In genomic region chr7:25376556-25376955, GRCm38 (mm10) we compare ENCODE assay signal across 8 mouse cellular contexts. TPM values are rescaled to one million over a fixed set of nuclear protein-coding genes. Genes with fewer than 3 reads are reported as not detected.
DNase-seq lines count a peak whose midpoint lies in the region; ATAC-seq and TF ChIP-seq lines count a peak whose summit lies in the region.

No protein-coding gene starts in this region.

- no peak overlapping the region for H3K27ac ChIP-seq in embryonic facial prominence, embryonic 11.5 days (replicated peaks; ENCODE audit: low read depth, low read length)
- H3K27ac ChIP-seq in heart, adult 2 months, result peak overlapping the region; percentile 63
- H3K27ac ChIP-seq in limb, embryonic 10.5 days, result no peak overlapping the region
- H3K27ac ChIP-seq in midbrain, embryonic 13.5 days, result no peak overlapping the region
- peak overlapping the region; percentile 75; the same call in 1 of the 2 replicates for H3K27ac ChIP-seq in stomach, postnatal 0 days (replicated peaks)

- no peak for TF ChIP-seq POLR2A in heart, adult 2 months (IDR thresholded peaks at IDR 0.05; ENCODE audit: insufficient read depth, low read depth, low read length)

- intact Hi-C loops in heart, adult 2 months (cut with DNase I), result loop anchor here (5.0 kb wide), 1 partner anchor 129 kb away; no protein-coding TSS in a partner anchor

- peak; percentile 15; the same call in 1 of the 2 replicates for TF ChIP-seq CTCF in heart, adult 2 months (IDR thresholded peaks at IDR 0.05)
- no peak for TF ChIP-seq CTCF in stomach, postnatal 0 days (IDR thresholded peaks at IDR 0.05; ENCODE audit: low read depth)

- no peaks in the 10 kb centered on the region for H3K4me1 ChIP-seq in embryonic facial prominence, embryonic 11.5 days (ENCODE audit: control insufficient read depth, insufficient read depth, low read length)
- peaks cover 4% of the 10 kb centered on the region for H3K4me1 ChIP-seq in heart, adult 2 months (ENCODE audit: control insufficient read depth, insufficient read depth, low read length)
- H3K4me1 ChIP-seq in limb, embryonic 10.5 days, result peaks cover 43% of the 10 kb centered on the region
- H3K4me1 ChIP-seq in midbrain, embryonic 13.5 days (replicated peaks), result peaks cover 25% of the 10 kb centered on the region
- H3K4me1 ChIP-seq in stomach, postnatal 0 days (replicated peaks; ENCODE audit: control insufficient read depth, insufficient read depth), result no peaks in the 10 kb centered on the region

- no peaks in the 10 kb centered on the region for H3K79me2 ChIP-seq in heart, adult 2 months (replicated peaks; ENCODE audit: control insufficient read depth, insufficient read depth, low read length)

- peak; percentile 52 to 74 for DNase-seq in spleen, postnatal 4 days (ENCODE audit: low spot score in 2 of 2)
- DNase-seq in spleen, adult 12 weeks (ENCODE audit: low spot score), result no peak
- peak; percentile 68 for DNase-seq in embryonic facial prominence, embryonic 11.5 days (ENCODE audit: low spot score)
- DNase-seq in heart, adult 2 months, result peak; percentile 87 to 90
- DNase-seq in kidney, adult 8-10 months, result peak; percentile 88 to 92
- DNase-seq in limb, embryonic 10.5 days (ENCODE audit: low spot score), result peak; percentile 58
- DNase-seq in stomach, postnatal 0 days (ENCODE audit: low spot score), result peak; percentile 85

- H3K36me3 ChIP-seq in embryonic facial prominence, embryonic 11.5 days (replicated peaks; ENCODE audit: control insufficient read depth, insufficient read depth, low read depth, low read length), result no peaks in the 10 kb centered on the region
- peaks cover 2% of the 10 kb centered on the region for H3K36me3 ChIP-seq in heart, adult 2 months (ENCODE audit: control insufficient read depth, insufficient read depth, low read length)
- H3K36me3 ChIP-seq in limb, embryonic 10.5 days, result no peaks in the 10 kb centered on the region
- peaks cover 11% of the 10 kb centered on the region; the same call in 1 of the 2 replicates for H3K36me3 ChIP-seq in midbrain, embryonic 13.5 days
- H3K36me3 ChIP-seq in stomach, postnatal 0 days (ENCODE audit: control insufficient read depth, insufficient read depth, low read length), result no peaks in the 10 kb centered on the region

- H3K9me3 ChIP-seq in embryonic facial prominence, embryonic 11.5 days (replicated peaks; ENCODE audit: control insufficient read depth, low read length), result no peaks in the 10 kb centered on the region
- H3K9me3 ChIP-seq in limb, embryonic 10.5 days (replicated peaks), result no peaks in the 10 kb centered on the region
- no peaks in the 10 kb centered on the region for H3K9me3 ChIP-seq in midbrain, embryonic 13.5 days
- H3K9me3 ChIP-seq in stomach, postnatal 0 days (ENCODE audit: control insufficient read depth, low read length), result no peaks in the 10 kb centered on the region

- no peak for TF ChIP-seq EP300 in heart, adult 2 months (IDR thresholded peaks at IDR 0.05; ENCODE audit: insufficient read depth, low read depth, low read length)
- TF ChIP-seq EP300 in stomach, postnatal 0 days (optimal IDR thresholded peaks at IDR 0.05), result no peak

- WGBS in embryonic facial prominence, embryonic 11.5 days, result 5% methylated on average over 17 of the region's 17 CpGs
- 4% methylated on average over 17 of the region's 17 CpGs for WGBS in heart, adult 2 months
- 5% methylated on average over 17 of the region's 17 CpGs for WGBS in limb, embryonic 10.5 days
- 4% methylated on average over 17 of the region's 17 CpGs for WGBS in midbrain, embryonic 13.5 days
- 6% methylated on average over 17 of the region's 17 CpGs for WGBS in stomach, postnatal 0 days

- H3K9ac ChIP-seq in embryonic facial prominence, embryonic 11.5 days (replicated peaks; ENCODE audit: low read length), result no peak overlapping the region
- peak overlapping the region; percentile 43; the same call in 1 of the 2 replicates for H3K9ac ChIP-seq in heart, adult 2 months (ENCODE audit: low read depth, low read length)
- no peak overlapping the region; the same call in 1 of the 2 replicates for H3K9ac ChIP-seq in midbrain, embryonic 13.5 days (replicated peaks)
- H3K9ac ChIP-seq in stomach, postnatal 0 days (ENCODE audit: low read length), result no peak overlapping the region

- H3K27me3 ChIP-seq in embryonic facial prominence, embryonic 11.5 days (ENCODE audit: control insufficient read depth, insufficient read depth, low read length), result no peaks in the 10 kb centered on the region
- H3K27me3 ChIP-seq in heart, adult 2 months (ENCODE audit: control insufficient read depth, insufficient read depth, low read length), result no peaks in the 10 kb centered on the region
- H3K27me3 ChIP-seq in limb, embryonic 10.5 days (ENCODE audit: low read depth, poor library complexity, severe bottlenecking), result peaks cover 33% of the 10 kb centered on the region
- peaks cover 20% of the 10 kb centered on the region for H3K27me3 ChIP-seq in midbrain, embryonic 13.5 days
- H3K27me3 ChIP-seq in stomach, postnatal 0 days (ENCODE audit: control insufficient read depth, insufficient read depth, low read length), result no peaks in the 10 kb centered on the region

- H3K4me2 ChIP-seq in embryonic facial prominence, embryonic 11.5 days (ENCODE audit: low read depth, low read length), result 0 out of 2 replicates have a peak overlapping the region, but pooled peaks have one; percentile 14
- peak overlapping the region; percentile 46 for H3K4me2 ChIP-seq in midbrain, embryonic 13.5 days (replicated peaks)
- H3K4me2 ChIP-seq in stomach, postnatal 0 days (replicated peaks; ENCODE audit: low read depth), result peak overlapping the region; percentile 34

- peak overlapping the region; percentile 17; the same call in 1 of the 2 replicates for H3K4me3 ChIP-seq in embryonic facial prominence, embryonic 11.5 days (ENCODE audit: low read depth, low read length)
- peak overlapping the region; percentile 56 for H3K4me3 ChIP-seq in heart, adult 2 months
- peak overlapping the region; percentile 37 for H3K4me3 ChIP-seq in limb, embryonic 10.5 days
- peak overlapping the region; percentile 31 for H3K4me3 ChIP-seq in midbrain, embryonic 13.5 days (replicated peaks)
- peak overlapping the region; percentile 8; the same call in 1 of the 2 replicates for H3K4me3 ChIP-seq in stomach, postnatal 0 days (ENCODE audit: low read depth, low read length)

- ATAC-seq in embryonic facial prominence, embryonic 11.5 days (replicated peaks; ENCODE audit: insufficient number of reproducible peaks, low FRiP score, low TSS enrichment, low read depth), result no peak
- peak; percentile 59 for ATAC-seq in midbrain, embryonic 13.5 days
- ATAC-seq in stomach, postnatal 0 days (ENCODE audit: low FRiP score, low TSS enrichment), result peak; percentile 80

RNA-seq across cellular contexts. Expression of gene Cnfn, which starts 7.0 kb away (rescaled TPM):
- polyA plus RNA-seq in embryonic facial prominence, embryonic 11.5 days (2014; fragmentation: Nextera tagmentation; extraction: Ambion mirVana), result 0.60 TPM in 1 of 2 replicates, not detected in the other
- total RNA-seq in heart, adult 2 months (2021), result not detected
- polyA plus RNA-seq in heart, adult 2 months (2012; rRNA removed), result not detected in 2 replicates
- not detected in 2 replicates for polyA plus RNA-seq in limb, embryonic 10.5 days (2016; fragmentation: Nextera tagmentation; extraction: Ambion mirVana)
- 0.32 TPM in 1 of 2 replicates, not detected in the other for polyA plus RNA-seq in midbrain, embryonic 13.5 days (2015; fragmentation: Nextera tagmentation; extraction: Ambion mirVana)
- 4,615 and 4,883 TPM in 2 replicates for polyA plus RNA-seq in stomach, postnatal 0 days (2015; fragmentation: Nextera tagmentation; extraction: Ambion mirVana)

RNA-seq across cellular contexts. Expression of gene Lipe, which starts 22.0 kb away (rescaled TPM):
- polyA plus RNA-seq in embryonic facial prominence, embryonic 11.5 days (2014; fragmentation: Nextera tagmentation; extraction: Ambion mirVana), result 2.9 and 3.6 TPM in 2 replicates
- 10 to 100 TPM; 42.7 to 44.1 TPM for total RNA-seq in heart, adult 2 months (2021)
- 63.0 and 97.8 TPM in 2 replicates for polyA plus RNA-seq in heart, adult 2 months (2012; rRNA removed)
- 8.4 and 8.9 TPM in 2 replicates for polyA plus RNA-seq in limb, embryonic 10.5 days (2016; fragmentation: Nextera tagmentation; extraction: Ambion mirVana)
- 8.4 and 9.9 TPM in 2 replicates for polyA plus RNA-seq in midbrain, embryonic 13.5 days (2015; fragmentation: Nextera tagmentation; extraction: Ambion mirVana)
- 10.3 and 12.5 TPM in 2 replicates for polyA plus RNA-seq in stomach, postnatal 0 days (2015; fragmentation: Nextera tagmentation; extraction: Ambion mirVana)

RNA-seq across cellular contexts. Expression of gene Cxcl17, which starts 36.1 kb away (rescaled TPM):
- not detected in 2 replicates for polyA plus RNA-seq in embryonic facial prominence, embryonic 11.5 days (2014; fragmentation: Nextera tagmentation; extraction: Ambion mirVana)
- total RNA-seq in heart, adult 2 months (2021), result not detected
- polyA plus RNA-seq in heart, adult 2 months (2012; rRNA removed), result 8.1 TPM in 1 of 2 replicates, not detected in the other
- polyA plus RNA-seq in limb, embryonic 10.5 days (2016; fragmentation: Nextera tagmentation; extraction: Ambion mirVana), result 0.54 and 0.91 TPM in 2 replicates
- polyA plus RNA-seq in midbrain, embryonic 13.5 days (2015; fragmentation: Nextera tagmentation; extraction: Ambion mirVana), result 0.51 and 0.73 TPM in 2 replicates
- polyA plus RNA-seq in stomach, postnatal 0 days (2015; fragmentation: Nextera tagmentation; extraction: Ambion mirVana), result 6.8 and 8.8 TPM in 2 replicates

RNA-seq across cellular contexts. Expression of gene Megf8, which starts 59.6 kb away (rescaled TPM):
- 8.7 and 10.8 TPM in 2 replicates for polyA plus RNA-seq in embryonic facial prominence, embryonic 11.5 days (2014; fragmentation: Nextera tagmentation; extraction: Ambion mirVana)
- 10 to 100 TPM; 28.9 to 31.7 TPM for total RNA-seq in heart, adult 2 months (2021)
- 21.5 and 24.8 TPM in 2 replicates for polyA plus RNA-seq in heart, adult 2 months (2012; rRNA removed)
- polyA plus RNA-seq in limb, embryonic 10.5 days (2016; fragmentation: Nextera tagmentation; extraction: Ambion mirVana), result 17.6 and 22.2 TPM in 2 replicates
- polyA plus RNA-seq in midbrain, embryonic 13.5 days (2015; fragmentation: Nextera tagmentation; extraction: Ambion mirVana), result 18.9 and 19.8 TPM in 2 replicates
- 3.3 and 3.6 TPM in 2 replicates for polyA plus RNA-seq in stomach, postnatal 0 days (2015; fragmentation: Nextera tagmentation; extraction: Ambion mirVana)

Comparison
In these comparisons a context has a peak if more than half of its experiments do, and no peak if none do; other contexts are left out.
1. H3K27ac ChIP-seq: peak in heart, adult 2 months (single experiment) and stomach, postnatal 0 days (single experiment); none in embryonic facial prominence, embryonic 11.5 days (single experiment), limb, embryonic 10.5 days (single experiment) and midbrain, embryonic 13.5 days (single experiment).
2. RNA of gene Cnfn, which starts 7.0 kb away (polyA plus RNA-seq): 4,615 to 4,883 TPM in stomach, postnatal 0 days; 0.60 TPM in embryonic facial prominence, embryonic 11.5 days, 0.32 TPM in midbrain, embryonic 13.5 days, not detected in heart, adult 2 months and not detected in limb, embryonic 10.5 days; every median in the first group is over 1,000 times any median in the second.
3. Peak in every context shown above with its lines, with median percentiles within 50 percentile points of each other: H3K4me2 ChIP-seq and H3K4me3 ChIP-seq.